Mouse (Mus musculus) E14TG2a.4 (cell line): Measurements from ENCODE around the gene Hoxa5.

Source experiments
- CTCF ChIP-seq: conservative IDR thresholded peaks from 2 replicates; pipeline ENCODE4 v1.5.1; 2014; ENCODE audit warnings: low read length
- NANOG ChIP-seq: IDR thresholded peaks from 2 replicates; pipeline ENCODE4 v1.6.1; 2014; ENCODE audit warnings: borderline replicate concordance, low read length, mixed read lengths
- POU5F1 ChIP-seq: IDR thresholded peaks from 2 replicates; pipeline ENCODE4 v1.6.1; 2014; ENCODE audit warnings: low read length, borderline replicate concordance

GRCm38 (mm10) chr6:52152226-52153193 is 51.9 kb downstream of the Hoxa5 start:
- TF ChIP-seq CTCF = no peak
- TF ChIP-seq POU5F1 = no peak
- no peak for TF ChIP-seq NANOG
